ENCODE assay signal across 8 mouse cellular contexts in the genomic region with DNA sequence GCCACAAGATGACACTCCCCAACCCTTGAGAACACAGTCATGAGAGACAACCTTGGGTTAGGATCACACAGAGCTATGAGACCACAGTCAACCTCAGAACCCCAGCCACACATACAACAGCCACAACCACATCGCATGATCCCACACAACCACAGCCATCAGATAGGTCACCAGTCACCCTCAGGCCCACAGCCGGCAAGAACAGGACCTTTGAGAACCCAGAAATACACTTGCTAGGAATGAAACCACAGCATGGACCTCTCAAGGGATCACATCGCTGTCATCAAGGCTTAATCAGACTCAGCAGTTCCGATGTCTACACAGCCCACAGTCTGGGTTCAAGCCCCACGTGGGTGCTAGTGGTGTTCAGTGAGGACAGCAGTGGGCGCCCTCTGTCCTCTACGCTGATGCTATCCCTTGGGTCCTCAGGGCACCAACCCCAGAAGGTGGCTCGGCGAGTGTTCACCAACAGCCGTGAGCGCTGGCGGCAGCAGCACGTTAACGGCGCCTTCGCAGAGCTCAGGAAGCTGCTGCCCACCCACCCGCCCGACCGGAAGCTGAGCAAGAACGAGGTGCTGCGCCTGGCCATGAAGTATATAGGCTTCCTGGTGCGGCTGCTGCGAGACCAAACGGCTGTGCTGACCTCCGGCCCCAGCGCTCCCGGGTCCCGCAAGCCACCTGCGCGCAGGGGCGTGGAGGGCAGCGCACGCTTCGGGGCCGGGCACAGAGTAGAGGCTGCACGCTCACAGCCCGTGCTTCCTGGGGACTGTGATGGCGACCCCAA. TPM values are rescaled to one million over a fixed set of nuclear protein-coding genes. Genes with fewer than 3 reads are reported as not detected.
DNase-seq lines count a peak whose midpoint lies in the region; ATAC-seq lines count a peak whose summit lies in the region.

No protein-coding gene starts in this region.

- peak; percentile 33 for DNase-seq in gastrocnemius, postnatal 10 days
- DNase-seq in gastrocnemius, adult 18-20 months (ENCODE audit: low spot score): no peak
- DNase-seq in forebrain, embryonic 14.5 days (ENCODE audit: low spot score): no peak
- DNase-seq in ovary, postnatal 10 days (ENCODE audit: low spot score): no peak
- DNase-seq in adrenal gland, postnatal 10 days: no peak

- peaks cover 41% of the 10 kb centered on the region for H3K27me3 ChIP-seq in forebrain, embryonic 14.5 days (replicated peaks; ENCODE audit: control insufficient read depth, insufficient read depth, low read length)
- peaks cover 40% of the 10 kb centered on the region for H3K27me3 ChIP-seq in limb, embryonic 15.5 days
- H3K27me3 ChIP-seq in neural tube, embryonic 12.5 days (replicated peaks): peaks cover 70% of the 10 kb centered on the region

- H3K27ac ChIP-seq in forebrain, embryonic 14.5 days (ENCODE audit: low read depth, low read length): peak overlapping the region; percentile 90
- no peak overlapping the region; the same call in 1 of the 2 replicates for H3K27ac ChIP-seq in limb, embryonic 15.5 days
- no peak overlapping the region for H3K27ac ChIP-seq in neural tube, embryonic 12.5 days

- H3K36me3 ChIP-seq in forebrain, embryonic 14.5 days (ENCODE audit: control insufficient read depth, insufficient read depth, low read length): peaks cover 23% of the 10 kb centered on the region
- peaks cover 23% of the 10 kb centered on the region for H3K36me3 ChIP-seq in limb, embryonic 15.5 days
- peaks cover 10% of the 10 kb centered on the region for H3K36me3 ChIP-seq in neural tube, embryonic 12.5 days

- H3K4me3 ChIP-seq in forebrain, embryonic 14.5 days (ENCODE audit: low read depth, low read length): no peak overlapping the region
- H3K4me3 ChIP-seq in limb, embryonic 15.5 days: no peak overlapping the region
- peak overlapping the region; percentile 9; the same call in 1 of the 2 replicates for H3K4me3 ChIP-seq in neural tube, embryonic 12.5 days

- WGBS in forebrain, embryonic 14.5 days: 16% methylated on average over 33 of the region's 38 CpGs
- 20% methylated on average over 38 of the region's 38 CpGs for WGBS in limb, embryonic 15.5 days
- WGBS in neural tube, embryonic 12.5 days: 9% methylated on average over 38 of the region's 38 CpGs

- peaks cover 25% of the 10 kb centered on the region for H3K4me1 ChIP-seq in forebrain, embryonic 14.5 days (ENCODE audit: control insufficient read depth, insufficient read depth, low read length)
- peaks cover 78% of the 10 kb centered on the region for H3K4me1 ChIP-seq in limb, embryonic 15.5 days
- H3K4me1 ChIP-seq in neural tube, embryonic 12.5 days: peaks cover 41% of the 10 kb centered on the region

- peak; percentile 57 for ATAC-seq in CD4-positive, CD25-positive, alpha-beta regulatory T cell, adult 4 months
- ATAC-seq in forebrain, embryonic 14.5 days: no peak
- ATAC-seq in limb, embryonic 15.5 days (ENCODE audit: insufficient number of reproducible peaks, low FRiP score, low TSS enrichment, low read depth): no peak
- no peak for ATAC-seq in neural tube, embryonic 12.5 days (ENCODE audit: low FRiP score, low read depth)

- H3K9me3 ChIP-seq in forebrain, embryonic 14.5 days (replicated peaks; ENCODE audit: control insufficient read depth, low read length): no peaks in the 10 kb centered on the region
- no peaks in the 10 kb centered on the region for H3K9me3 ChIP-seq in limb, embryonic 15.5 days
- no peaks in the 10 kb centered on the region for H3K9me3 ChIP-seq in neural tube, embryonic 12.5 days

- peak overlapping the region; percentile 43 for H3K9ac ChIP-seq in forebrain, embryonic 14.5 days (ENCODE audit: low read length)
- no peak overlapping the region for H3K9ac ChIP-seq in limb, embryonic 15.5 days
- H3K9ac ChIP-seq in neural tube, embryonic 12.5 days: no peak overlapping the region

- peak overlapping the region; percentile 52 for H3K4me2 ChIP-seq in forebrain, embryonic 14.5 days (ENCODE audit: low read length)
- H3K4me2 ChIP-seq in limb, embryonic 15.5 days: 0 out of 2 replicates have a peak overlapping the region, but pooled peaks have one; percentile 14
- peak overlapping the region; percentile 56 for H3K4me2 ChIP-seq in neural tube, embryonic 12.5 days (replicated peaks)

RNA-seq across cellular contexts. Expression of a gene that starts 2.4 kb away (rescaled TPM):
- 1 to 10 TPM; 3.3 to 5.4 TPM for total RNA-seq in gastrocnemius, postnatal 10 days (2021)
- total RNA-seq in gastrocnemius, adult 18-20 months (2021): 1 to 10 TPM in 1 of 2 experiments, under 1 TPM in 1; 0.73 to 1.6 TPM
- 1 to 10 TPM; 2.0 to 2.6 TPM for polyA plus RNA-seq in CD4-positive, CD25-positive, alpha-beta regulatory T cell, adult 4 months (2017; shearing (Covaris generic))
- 2.9 and 3.8 TPM in 2 replicates for polyA plus RNA-seq in forebrain, embryonic 14.5 days (2014; fragmentation: Nextera tagmentation; extraction: Ambion mirVana)
- polyA plus RNA-seq in limb, embryonic 15.5 days (2015; fragmentation: Nextera tagmentation; extraction: Ambion mirVana): 5.6 and 6.0 TPM in 2 replicates
- polyA plus RNA-seq in neural tube, embryonic 12.5 days (2016; fragmentation: Nextera tagmentation; extraction: Ambion mirVana): 4.4 and 4.5 TPM in 2 replicates
- total RNA-seq in adrenal gland, postnatal 10 days (2021): 1 to 10 TPM; 7.8 to 8.5 TPM

RNA-seq across cellular contexts. Expression of a gene that starts 16.0 kb away (rescaled TPM):
- total RNA-seq in gastrocnemius, postnatal 10 days (2021): 10 to 100 TPM; 38.2 to 39.1 TPM
- total RNA-seq in gastrocnemius, adult 18-20 months (2021): 10 to 100 TPM; 19.3 to 22.8 TPM
- polyA plus RNA-seq in CD4-positive, CD25-positive, alpha-beta regulatory T cell, adult 4 months (2017; shearing (Covaris generic)): 1 to 10 TPM; 8.1 to 9.1 TPM
- 17.0 and 17.6 TPM in 2 replicates for polyA plus RNA-seq in forebrain, embryonic 14.5 days (2014; fragmentation: Nextera tagmentation; extraction: Ambion mirVana)
- 13.5 and 13.8 TPM in 2 replicates for polyA plus RNA-seq in limb, embryonic 15.5 days (2015; fragmentation: Nextera tagmentation; extraction: Ambion mirVana)
- polyA plus RNA-seq in neural tube, embryonic 12.5 days (2016; fragmentation: Nextera tagmentation; extraction: Ambion mirVana): 17.2 and 19.2 TPM in 2 replicates
- total RNA-seq in adrenal gland, postnatal 10 days (2021): 10 to 100 TPM; 59.1 to 62.9 TPM

RNA-seq across cellular contexts. Expression of a gene that starts 17.6 kb away (rescaled TPM):
- total RNA-seq in gastrocnemius, postnatal 10 days (2021): 10 to 100 TPM; 33.7 to 43.9 TPM
- total RNA-seq in gastrocnemius, adult 18-20 months (2021): 10 to 100 TPM; 47.0 to 51.4 TPM
- polyA plus RNA-seq in CD4-positive, CD25-positive, alpha-beta regulatory T cell, adult 4 months (2017; shearing (Covaris generic)): 10 to 100 TPM; 45.0 to 60.3 TPM
- 47.8 and 52.3 TPM in 2 replicates for polyA plus RNA-seq in forebrain, embryonic 14.5 days (2014; fragmentation: Nextera tagmentation; extraction: Ambion mirVana)
- 63.3 and 64.5 TPM in 2 replicates for polyA plus RNA-seq in limb, embryonic 15.5 days (2015; fragmentation: Nextera tagmentation; extraction: Ambion mirVana)
- polyA plus RNA-seq in neural tube, embryonic 12.5 days (2016; fragmentation: Nextera tagmentation; extraction: Ambion mirVana): 58.5 and 59.1 TPM in 2 replicates
- total RNA-seq in adrenal gland, postnatal 10 days (2021): 10 to 100 TPM; 63.4 to 82.8 TPM

RNA-seq across cellular contexts. Expression of a gene that starts 19.1 kb away (rescaled TPM):
- 1 to 10 TPM; 2.2 to 2.8 TPM for total RNA-seq in gastrocnemius, postnatal 10 days (2021)
- total RNA-seq in gastrocnemius, adult 18-20 months (2021): under 1 TPM; 0.34 to 0.45 TPM
- polyA plus RNA-seq in CD4-positive, CD25-positive, alpha-beta regulatory T cell, adult 4 months (2017; shearing (Covaris generic)): 10 to 100 TPM; 24.3 to 28.6 TPM
- 1.5 and 1.7 TPM in 2 replicates for polyA plus RNA-seq in forebrain, embryonic 14.5 days (2014; fragmentation: Nextera tagmentation; extraction: Ambion mirVana)
- 3.8 and 5.5 TPM in 2 replicates for polyA plus RNA-seq in limb, embryonic 15.5 days (2015; fragmentation: Nextera tagmentation; extraction: Ambion mirVana)
- polyA plus RNA-seq in neural tube, embryonic 12.5 days (2016; fragmentation: Nextera tagmentation; extraction: Ambion mirVana): 2.5 and 2.6 TPM in 2 replicates
- under 1 TPM; 0.51 to 0.88 TPM for total RNA-seq in adrenal gland, postnatal 10 days (2021)

RNA-seq across cellular contexts. Expression of a gene that starts 41.0 kb away (rescaled TPM):
- total RNA-seq in gastrocnemius, postnatal 10 days (2021): 10 to 100 TPM; 10.9 to 17.6 TPM
- total RNA-seq in gastrocnemius, adult 18-20 months (2021): 1 to 10 TPM; 4.7 to 8.3 TPM
- 10 to 100 TPM; 39.5 to 42.6 TPM for polyA plus RNA-seq in CD4-positive, CD25-positive, alpha-beta regulatory T cell, adult 4 months (2017; shearing (Covaris generic))
- 26.5 and 29.3 TPM in 2 replicates for polyA plus RNA-seq in forebrain, embryonic 14.5 days (2014; fragmentation: Nextera tagmentation; extraction: Ambion mirVana)
- 80.6 and 81.7 TPM in 2 replicates for polyA plus RNA-seq in limb, embryonic 15.5 days (2015; fragmentation: Nextera tagmentation; extraction: Ambion mirVana)
- 72.4 and 72.8 TPM in 2 replicates for polyA plus RNA-seq in neural tube, embryonic 12.5 days (2016; fragmentation: Nextera tagmentation; extraction: Ambion mirVana)
- 10 to 100 TPM; 33.3 to 63.4 TPM for total RNA-seq in adrenal gland, postnatal 10 days (2021)
